Mouse (Mus musculus): ENCODE measurements around the gene Olfr530. TPM values are rescaled to one million over a fixed set of nuclear protein-coding genes. Genes with fewer than 3 reads are reported as not detected.

Olfr530 gene
- not detected for total RNA-seq (2021)
- long read RNA-seq, experiment 1 = 0 reads
- long read RNA-seq, experiment 2 = 0 reads

DNA sequence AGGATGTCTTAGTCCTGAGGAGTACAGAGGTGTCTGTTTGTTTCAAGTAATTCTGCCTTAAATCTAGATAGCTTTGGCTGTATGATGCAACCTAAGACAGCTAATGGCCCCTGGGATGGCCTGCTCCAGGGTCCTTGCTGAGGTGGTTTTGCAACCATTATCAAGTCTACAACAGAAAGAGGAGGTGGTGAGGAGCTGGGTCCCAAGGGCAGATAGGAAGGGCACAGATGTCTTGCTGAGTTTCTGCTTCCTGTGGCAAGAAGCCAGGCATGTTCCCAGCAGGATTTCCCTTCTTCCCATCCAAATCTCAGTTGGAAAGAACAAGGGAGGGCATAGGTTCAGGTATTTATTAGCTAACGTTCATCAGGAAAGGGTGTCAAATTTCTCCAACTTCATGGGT lies at the start of gene Olfr530:
Olfr530 (minus strand) TSS at position 101 of the 400 bp plus-strand sequence.
- DNase-seq (ENCODE audit: low spot score) = no peak

DNA sequence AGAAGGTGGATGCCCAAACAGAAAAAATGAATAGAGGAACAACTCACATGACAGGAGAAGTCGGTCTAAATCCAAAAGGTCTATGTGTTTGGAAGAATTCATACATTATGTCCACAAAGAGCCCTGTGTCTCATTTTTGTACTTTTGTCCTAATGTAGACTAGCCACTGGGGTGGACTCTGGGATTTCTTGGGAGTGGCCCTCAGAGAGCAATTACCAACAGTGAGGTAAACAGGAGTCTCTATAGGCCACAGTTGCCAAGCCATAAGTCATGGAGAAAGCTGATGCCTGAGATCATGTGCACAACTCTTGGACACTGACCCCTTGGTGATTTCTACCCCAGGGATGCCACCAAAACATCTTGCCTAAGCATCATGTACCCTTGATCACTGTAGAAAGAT lies 45.4 kb upstream of the Olfr530 start, which contains the start of gene Olfr532:
Olfr532 (minus strand) TSS at position 101 of the 400 bp plus-strand sequence.
- no peak for DNase-seq (ENCODE audit: low spot score)

DNA sequence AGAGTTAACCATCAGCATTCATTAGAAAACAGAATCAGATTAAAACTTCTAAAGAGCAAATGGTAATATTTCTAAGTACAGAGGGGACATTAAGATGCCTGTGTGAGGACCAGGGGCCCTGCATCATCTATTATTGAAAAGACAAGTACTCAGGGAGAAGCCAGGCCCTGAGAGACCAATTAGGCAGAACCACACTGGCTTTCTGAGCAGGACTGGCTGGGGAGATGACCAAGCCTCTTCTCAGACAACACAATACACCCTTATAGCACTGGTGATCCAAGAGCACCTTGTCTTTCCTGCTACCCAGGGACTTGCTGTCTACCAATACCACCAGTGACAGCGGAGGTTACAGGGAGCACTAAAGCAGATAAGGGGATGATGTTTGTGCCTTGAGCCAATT lies 26.7 kb upstream of the Olfr530 start, which contains the start of gene Olfr531:
Olfr531 (minus strand) TSS at position 101 of the 400 bp plus-strand sequence.
- no peak for DNase-seq (ENCODE audit: low spot score)

DNA sequence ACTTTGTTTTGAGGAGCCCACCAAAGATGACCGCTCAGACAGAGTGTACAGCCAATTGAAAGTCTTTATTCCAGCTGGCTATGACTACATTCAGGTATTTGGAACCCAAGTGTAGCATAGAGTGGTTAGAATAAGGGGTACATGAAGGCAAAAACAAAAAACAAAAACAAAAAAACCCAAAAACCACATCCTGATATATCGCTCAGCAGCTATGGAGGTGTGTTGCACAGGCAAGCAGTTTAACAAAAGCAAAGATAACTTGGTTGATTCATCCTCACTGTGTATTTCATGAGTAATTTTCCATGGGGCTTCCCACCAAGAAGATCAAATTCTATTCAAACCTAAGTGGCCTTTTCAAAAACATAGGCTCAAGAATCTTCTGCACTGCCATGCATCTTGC lies 780 bp upstream of the Olfr530 start:
- DNase-seq (ENCODE audit: low spot score) = no peak

DNA sequence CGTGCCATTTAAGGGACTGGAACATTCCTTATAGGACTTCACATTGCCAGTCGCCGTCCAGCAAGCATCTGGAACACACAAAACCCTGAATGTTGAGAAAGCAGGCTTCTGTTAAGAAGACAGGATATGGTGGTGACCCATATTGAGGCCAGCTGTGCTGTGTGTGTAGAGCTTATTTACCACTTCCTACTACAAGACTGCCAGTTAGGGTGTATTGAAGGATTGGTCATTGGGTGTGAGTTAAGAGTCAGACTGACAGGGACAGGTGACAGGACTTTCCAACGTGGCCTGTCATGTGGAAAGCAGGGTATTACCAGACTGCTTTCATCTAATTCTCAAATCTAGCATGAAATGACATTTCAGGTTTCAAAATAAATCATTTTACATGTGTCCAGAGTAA lies 1.8 kb downstream of the Olfr530 start:
- no peak for DNase-seq (ENCODE audit: low spot score)

DNA sequence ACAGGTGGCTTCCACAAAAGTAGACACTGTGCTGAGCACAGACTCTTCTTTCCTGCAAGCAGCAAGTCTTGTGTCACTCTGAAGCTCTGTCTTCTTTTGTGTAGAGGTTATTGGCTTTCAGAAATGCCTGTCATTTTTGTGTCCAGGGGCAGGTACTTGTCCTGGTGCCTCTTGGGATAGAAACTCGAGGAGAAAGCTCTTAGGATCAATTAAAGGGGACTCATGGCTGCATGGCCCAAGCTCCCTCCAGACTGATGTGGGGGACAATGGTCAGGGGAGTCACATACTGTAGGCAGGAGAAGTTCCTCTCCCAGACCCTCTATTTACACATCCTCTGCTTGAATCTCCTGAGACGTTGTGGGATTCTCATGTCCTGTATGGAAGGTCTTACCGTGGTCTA lies 14.6 kb downstream of the Olfr530 start, which contains the start of gene Olfr60:
Olfr60 (minus strand) TSS at position 101 of the 400 bp plus-strand sequence.
- DNase-seq (ENCODE audit: low spot score) = no peak

DNA sequence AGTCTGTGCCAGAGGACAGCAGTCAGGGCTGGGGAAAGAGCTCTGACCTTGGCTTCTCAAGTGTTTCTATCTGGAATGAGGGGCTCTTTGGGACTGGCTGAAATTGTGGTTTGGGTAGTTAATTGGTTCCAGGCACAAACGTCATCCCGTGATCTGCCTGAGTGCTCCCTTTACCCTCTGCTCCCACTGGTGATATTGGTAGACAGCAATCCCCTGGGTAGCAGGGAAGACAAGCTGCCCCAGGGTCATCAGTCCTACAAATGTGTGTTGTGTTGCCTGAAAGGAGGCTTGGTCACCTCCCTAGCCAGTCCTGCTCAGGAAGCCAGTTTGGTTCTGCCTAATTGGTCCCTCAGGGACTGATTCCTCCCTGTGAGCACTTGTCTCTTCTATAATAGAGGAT lies 42.4 kb downstream of the Olfr530 start, which contains the start of gene Olfr527:
Olfr527 (plus strand) TSS at position 301 of the 400 bp plus-strand sequence.
- DNase-seq (ENCODE audit: low spot score) = no peak

DNA sequence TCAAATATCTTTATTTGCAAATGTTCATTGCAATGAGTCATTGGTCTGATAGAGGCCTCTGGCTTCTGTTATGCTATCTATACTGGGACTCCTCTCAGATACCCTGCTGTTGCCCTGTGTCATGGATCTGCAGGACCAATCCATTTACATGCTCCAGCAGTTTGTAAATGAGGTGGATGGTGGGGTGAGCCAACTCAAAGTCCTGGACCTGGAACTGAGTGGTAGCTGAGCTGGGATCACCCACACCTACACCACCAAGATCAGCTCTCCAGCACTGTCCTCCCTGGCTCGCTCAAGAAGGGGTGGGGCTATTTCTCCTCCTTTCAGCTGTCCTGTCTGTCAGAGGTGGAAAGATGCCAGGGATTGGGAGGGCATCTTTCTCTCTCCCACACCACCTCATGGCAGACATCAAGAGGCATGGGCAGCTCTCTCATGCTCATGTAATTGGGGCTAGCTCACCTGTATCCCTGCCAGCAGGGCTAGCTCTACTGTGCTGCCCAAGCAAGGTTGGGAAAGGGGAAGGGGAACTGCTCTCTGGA lies 46.3 kb downstream of the Olfr530 start:
- DNase-seq (ENCODE audit: low spot score) = no peak

Other genes starting within 250 kb of the Olfr530 start
- gene Mtg1, start 238.8 kb downstream of the Olfr530 start, total RNA-seq (2021) = 10 to 100 TPM; 27.8 to 30.9 TPM
- gene Sprn, start 221.5 kb downstream of the Olfr530 start, total RNA-seq (2021) = under 1 TPM in 1 of 2 experiments, not detected in 1; 0.07 TPM
- not detected for gene Olfr522, start 211.6 kb downstream of the Olfr530 start, total RNA-seq (2021)
- not detected for gene Olfr523, start 203.1 kb downstream of the Olfr530 start, total RNA-seq (2021)
- not detected for gene Olfr524, start 170.4 kb downstream of the Olfr530 start, total RNA-seq (2021)
- gene Cd163l1, start 158.1 kb downstream of the Olfr530 start, total RNA-seq (2021) = not detected
- gene 5830411N06Rik, start 129.0 kb downstream of the Olfr530 start, total RNA-seq (2021) = not detected
- not detected for gene Olfr525, start 55.5 kb downstream of the Olfr530 start, total RNA-seq (2021)
- gene Olfr527, start 42.3 kb downstream of the Olfr530 start, total RNA-seq (2021) = not detected
- not detected for gene Olfr60, start 14.7 kb downstream of the Olfr530 start, total RNA-seq (2021)
- gene Olfr531, start 26.6 kb upstream of the Olfr530 start, total RNA-seq (2021) = not detected
- gene Olfr532, start 45.3 kb upstream of the Olfr530 start, total RNA-seq (2021) = not detected
- gene Olfr533, start 87.0 kb upstream of the Olfr530 start, total RNA-seq (2021) = not detected
- gene Olfr535, start 107.9 kb upstream of the Olfr530 start, total RNA-seq (2021) = not detected
- not detected for gene Olfr536, start 131.1 kb upstream of the Olfr530 start, total RNA-seq (2021)
- gene Olfr538, start 191.6 kb upstream of the Olfr530 start, total RNA-seq (2021) = not detected
- gene Olfr46, start 224.9 kb upstream of the Olfr530 start, total RNA-seq (2021) = not detected

All from gastrocnemius, adult 18-20 months (tissue).